Mouse (Mus musculus): ENCODE data around the gene Ttc16.

- TF ChIP-seq CTCF (IDR thresholded peaks at IDR 0.05; ENCODE audit: borderline replicate concordance, extremely low read depth, insufficient read depth, insufficient read length) (no peak), POLR2A (IDR thresholded peaks at IDR 0.05; ENCODE audit: borderline replicate concordance, extremely low read depth, insufficient read depth, insufficient read length, poor library complexity, severe bottlenecking) (no peak)
Observed at GRCm38 (mm10) chr2:32730854-32731253, 44.6 kb downstream of the Ttc16 start.

All from brain, embryonic 14.5 days (tissue).